Mouse (Mus musculus) Patski (cell line): ENCODE results near the gene Gm17027. TPM values are rescaled to one million over a fixed set of nuclear protein-coding genes. Genes with fewer than 3 reads are reported as not detected.
"Not testable (repeated sequence)": the region's sequence is repeated elsewhere in the genome, so short reads cannot be mapped to it uniquely, and the experiment has no call there.

Experiments used
- ATAC-seq: fragments of 100-300 bp; one replicate; pipeline ENCODE4 v1.8.0; 2021
- CTCF ChIA-PET: fragments of 350-600 bp; sonication (Branson Sonifier 250); formaldehyde crosslinking; loops from one replicate; lab custom pipeline; 2022; ENCODE audit warnings: inconsistent platforms; lab: Charles Lee
- POLR2A ChIA-PET: fragments of 350-600 bp; sonication (Branson Sonifier 250); formaldehyde crosslinking; loops from one replicate; lab custom pipeline; 2022; ENCODE audit warnings: antibody characterized with exemption, inconsistent platforms; lab: Charles Lee
- DNase-seq: peaks from one replicate; pipeline ENCODE4 v3.0.0-alpha.2; 2011; ENCODE audit warnings: low read depth, low spot score
- H3K27me3 ChIP-seq: fragments of 371-371 bp; one replicate; pipeline ENCODE4 v1.5.1; 2021
- in situ Hi-C: fragments of 300-500 bp; cut with MboI; formaldehyde crosslinking; loops from 3 replicates; pipeline ENCODE4 v1.11.1; 2018; ENCODE audit warnings: low pct_unique_long_range_greater_than_20kb, mixed read lengths
- polyA plus RNA-seq: library from polyadenylated mRNA; unstranded; gene quantifications from one replicate; pipeline ENCODE4 v1.2.3, GENCODE M21; 2021

Gene Gm17027
- not detected for polyA plus RNA-seq

DNA sequence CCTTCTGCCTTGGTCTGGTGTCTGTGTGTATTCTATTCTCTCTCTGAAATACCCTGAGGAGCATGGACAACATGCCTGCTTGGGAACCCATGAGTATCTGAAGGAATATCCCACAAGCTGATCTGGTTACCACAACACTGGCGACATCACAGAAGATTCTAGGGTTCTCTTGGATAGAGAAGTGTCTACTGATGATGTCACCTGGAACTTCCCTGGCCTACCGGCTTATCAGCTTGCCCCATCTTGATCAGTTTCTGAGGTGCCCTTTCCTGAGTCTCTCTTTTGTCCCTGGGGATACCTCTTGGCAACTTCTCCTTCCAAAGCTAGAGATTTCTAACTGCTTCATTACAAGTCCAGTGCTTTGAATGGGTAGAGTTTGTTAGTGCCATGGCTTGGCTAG is at the start of gene Gm17027:
Gene Gm17027, minus strand, starts transcription at position 101 of the 400 bp plus-strand sequence.
- ATAC-seq, H3K27me3 ChIP-seq, POLR2A ChIA-PET, CTCF ChIA-PET, DNase-seq, in situ Hi-C loops: not testable (repeated sequence)

DNA sequence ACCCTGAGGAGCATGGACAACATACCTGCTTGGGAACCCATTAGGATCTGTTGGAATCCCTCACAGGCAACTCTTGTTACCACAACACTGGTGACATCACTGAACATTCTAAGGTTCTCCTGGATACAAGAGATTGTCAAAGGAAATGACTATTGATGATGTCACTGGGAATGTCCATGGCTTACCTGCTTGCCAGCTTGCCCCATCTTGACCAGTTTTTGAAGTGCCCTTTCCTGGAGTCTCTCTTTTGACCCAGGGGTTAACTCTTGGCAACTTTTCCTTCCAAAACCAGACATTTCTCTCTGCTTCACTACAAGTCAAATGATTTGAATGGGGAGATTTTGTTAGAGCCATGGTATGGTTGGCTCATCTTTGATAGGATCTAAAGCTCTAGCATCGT is 28.3 kb upstream of the Gm17027 start, which contains the start of gene Gm3573:
Gene Gm3573, minus strand, starts transcription at position 101 of the 400 bp plus-strand sequence.
- in situ Hi-C loops, H3K27me3 ChIP-seq, POLR2A ChIA-PET, DNase-seq, CTCF ChIA-PET, ATAC-seq: not testable (repeated sequence)

DNA sequence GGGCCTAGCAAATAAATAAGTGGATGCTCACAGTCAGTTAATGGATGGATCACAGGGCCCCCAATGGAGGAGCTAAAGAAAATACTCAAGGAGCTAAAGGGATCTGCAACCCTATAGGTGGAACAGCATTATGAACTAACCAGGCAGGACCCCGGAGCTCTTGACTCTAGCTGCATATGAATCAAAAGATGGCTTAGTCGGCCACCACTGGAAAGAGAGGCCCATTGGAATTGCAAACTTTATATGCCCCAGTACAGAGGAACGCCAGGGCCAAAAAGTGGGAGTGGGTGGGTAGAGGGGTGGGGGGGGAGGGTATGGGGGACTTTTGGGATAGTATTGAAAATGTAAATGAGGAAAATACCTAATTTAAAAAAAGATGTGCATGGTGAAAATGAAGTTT is 21.5 kb upstream of the Gm17027 start:
- H3K27me3 ChIP-seq, CTCF ChIA-PET, DNase-seq, POLR2A ChIA-PET, in situ Hi-C loops, ATAC-seq: not testable (repeated sequence)

DNA sequence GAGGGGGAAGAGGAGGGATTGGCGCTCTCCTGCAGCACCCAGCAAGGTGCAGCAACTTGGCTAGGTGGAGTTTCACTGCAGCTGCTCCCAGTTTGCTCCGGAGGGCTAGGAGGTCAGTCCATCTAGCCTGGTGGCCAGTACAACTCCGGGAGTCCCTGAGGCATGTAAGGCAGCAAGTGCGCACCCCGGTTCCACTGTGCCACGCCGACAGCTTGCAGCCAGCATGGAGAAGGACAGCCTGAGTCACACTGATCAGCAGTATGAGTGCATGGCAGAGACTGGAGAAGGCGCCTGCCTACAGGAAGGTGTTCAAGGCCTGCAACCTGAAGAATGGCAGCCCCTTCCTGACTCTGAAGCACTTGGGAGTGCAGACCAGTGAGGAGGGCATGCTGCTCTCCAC is 27.9 kb downstream of the Gm17027 start:
- H3K27me3 ChIP-seq, in situ Hi-C loops, CTCF ChIA-PET: not testable (repeated sequence)

DNA sequence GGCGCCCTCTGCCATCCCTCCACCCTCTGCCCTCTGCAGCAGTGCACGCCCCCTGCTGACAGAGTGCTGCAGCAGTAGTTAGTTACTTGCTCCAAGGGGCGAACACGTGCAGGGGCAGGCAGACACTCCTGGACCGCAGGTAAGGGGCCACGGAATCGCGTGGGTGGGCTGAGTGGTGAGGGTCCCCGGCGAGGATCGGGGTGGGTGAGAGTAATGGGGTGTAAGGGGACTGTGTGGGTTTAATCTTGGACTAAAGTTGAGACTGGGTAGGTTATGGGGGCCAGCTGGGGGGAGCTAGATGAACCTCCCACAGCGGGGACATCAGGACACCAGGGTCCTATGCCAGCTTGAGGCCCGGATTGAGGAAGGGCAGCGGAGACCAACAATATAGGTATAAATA is 28.6 kb downstream of the Gm17027 start:
- CTCF ChIA-PET, in situ Hi-C loops, ATAC-seq, DNase-seq, H3K27me3 ChIP-seq, POLR2A ChIA-PET: not testable (repeated sequence)

More for the DNA sequence above, 27.9 kb downstream of the Gm17027 start:
- POLR2A ChIA-PET, ATAC-seq, DNase-seq: not testable (repeated sequence)

DNA sequence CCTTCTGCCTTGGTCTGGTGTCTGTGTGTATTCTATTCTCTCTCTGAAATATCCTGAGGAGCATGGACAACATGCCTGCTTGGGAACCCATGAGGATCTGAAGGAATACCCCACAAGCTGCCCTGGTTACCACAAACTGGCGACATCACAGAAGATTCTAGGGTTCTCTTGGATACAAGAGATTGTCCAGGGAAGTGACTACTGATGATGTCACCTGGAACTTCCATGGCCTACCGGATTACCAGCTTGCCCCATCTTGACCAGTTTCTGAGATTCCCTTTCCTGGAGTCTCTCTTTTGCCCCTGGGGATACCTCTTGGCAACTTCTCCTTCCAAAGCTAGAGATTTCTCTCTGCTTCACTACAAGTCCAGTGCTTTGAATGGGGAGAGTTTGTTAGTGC is 45.2 kb downstream of the Gm17027 start, which contains the start of gene Gm7951:
Gene Gm7951, minus strand, starts transcription at position 101 of the 400 bp plus-strand sequence.
- DNase-seq, H3K27me3 ChIP-seq, CTCF ChIA-PET, in situ Hi-C loops, POLR2A ChIA-PET, ATAC-seq: not testable (repeated sequence)

Other genes starting within 250 kb of the Gm17027 start
- gene 1700049E17Rik1, start 237.7 kb downstream of the Gm17027 start, polyA plus RNA-seq: not detected
- not detected for gene 1700024B05Rik, start 218.6 kb downstream of the Gm17027 start, polyA plus RNA-seq
- not detected for gene Gm6401, start 194.7 kb downstream of the Gm17027 start, polyA plus RNA-seq
- not detected for gene Gm3543, start 179.3 kb downstream of the Gm17027 start, polyA plus RNA-seq
- not detected for gene Gm7951, start 45.3 kb downstream of the Gm17027 start, polyA plus RNA-seq
- gene Gm3573, start 28.2 kb upstream of the Gm17027 start, polyA plus RNA-seq: not detected
- not detected for gene Gm17026, start 97.4 kb upstream of the Gm17027 start, polyA plus RNA-seq
- gene Gm9611, start 134.7 kb upstream of the Gm17027 start, polyA plus RNA-seq: not detected
- gene Gm7995, start 147.6 kb upstream of the Gm17027 start, polyA plus RNA-seq: not detected